Mouse (Mus musculus): ENCODE data around the gene Frat2.

- TF ChIP-seq CTCF (conservative IDR thresholded peaks at IDR 0.05; ENCODE audit: low read length) = no peak
- TF ChIP-seq POU5F1 (IDR thresholded peaks at IDR 0.05; ENCODE audit: borderline replicate concordance, low read length) = no peak
Observed at GRCm38 (mm10) chr19:41850021-41850718, 2.2 kb upstream of the Frat2 start.

Data from E14TG2a.4 (cell line).